In genomic region chr6:122522595-122522994, GRCm38 (mm10) we compare ENCODE assay signal across 9 mouse cellular contexts. TPM values are rescaled to one million over a fixed set of nuclear protein-coding genes. Genes with fewer than 3 reads are reported as not detected.
A peak's percentile ranks its signal among the peaks of the same experiment; 100 is the strongest.
DNase-seq lines count a peak whose midpoint lies in the region; ATAC-seq and TF ChIP-seq lines count a peak whose summit lies in the region.
"Had no signal": no experiment of that assay in that cellular context is flagged by ENCODE, and none has a peak within 500 bp of the region (broad histone marks: within the 10 kb centered on the region; RNA-seq: fewer than 3 reads in every experiment).

No protein-coding gene starts in this region.

- no peak for TF ChIP-seq CTCF in heart, postnatal 0 days (IDR thresholded peaks at IDR 0.05; ENCODE audit: low read depth)
- TF ChIP-seq CTCF in heart, adult 2 months (IDR thresholded peaks at IDR 0.05) = no peak
- no peak for TF ChIP-seq CTCF in MEL (IDR thresholded peaks at IDR 0.05 in 2 of 3, conservative IDR thresholded peaks at IDR 0.05 in 1 of 3; ENCODE audit: control insufficient read depth in 1 of 3, insufficient read depth in 1 of 3, low read depth in 2 of 3, low read length in 3 of 3, poor library complexity in 1 of 3, severe bottlenecking in 1 of 3)

- H3K4me2 ChIP-seq in heart, postnatal 0 days (ENCODE audit: low read depth, low read length) = no peak overlapping the region
- H3K4me2 ChIP-seq in forebrain, embryonic 13.5 days = no peak overlapping the region
- H3K4me2 ChIP-seq in limb, embryonic 14.5 days (replicated peaks; ENCODE audit: low read depth, low read length, severe bottlenecking) = no peak overlapping the region

- DNase-seq in heart, postnatal 0 days (ENCODE audit: low spot score) = no peak
- DNase-seq in heart, adult 2 months = no peak
- peak; percentile 44 for DNase-seq in MEL (ENCODE audit: low read depth, low spot score)
- DNase-seq in limb, embryonic 14.5 days (ENCODE audit: low spot score) = peak; percentile 83
- no peak for DNase-seq in spleen, postnatal 14 days (ENCODE audit: low spot score in 2 of 2)
- DNase-seq in cerebellum, adult 8-10 months = no peak
- no peak for DNase-seq in ovary, adult 18-20 months (ENCODE audit: low spot score)

- 63% methylated on average over 9 of the region's 9 CpGs for WGBS in heart, postnatal 0 days
- whole genome bisulfite sequencing in heart, adult 2 months = 67% methylated on average over 9 of the region's 9 CpGs
- WGBS in forebrain, embryonic 13.5 days = 73% methylated on average over 9 of the region's 9 CpGs
- WGBS in limb, embryonic 14.5 days = 58% methylated on average over 9 of the region's 9 CpGs

- H3K9ac ChIP-seq in heart, postnatal 0 days (replicated peaks; ENCODE audit: low read depth, low read length) = no peak overlapping the region
- H3K9ac ChIP-seq in heart, adult 2 months (ENCODE audit: low read depth, low read length) = no peak overlapping the region
- no peak overlapping the region for H3K9ac ChIP-seq in MEL (ENCODE audit: control insufficient read depth, low read depth, low read length, poor library complexity, severe bottlenecking)
- H3K9ac ChIP-seq in forebrain, embryonic 13.5 days = no peak overlapping the region
- H3K9ac ChIP-seq in limb, embryonic 14.5 days (ENCODE audit: low read depth, low read length, severe bottlenecking) = no peak overlapping the region

- TF ChIP-seq POLR2A in heart, adult 2 months (IDR thresholded peaks at IDR 0.05; ENCODE audit: insufficient read depth, low read depth, low read length) = no peak
- TF ChIP-seq POLR2A in MEL (IDR thresholded peaks at IDR 0.05; ENCODE audit: control insufficient read depth in 1 of 2, insufficient read depth in 1 of 2, low read depth in 1 of 2, low read length in 2 of 2, poor library complexity in 1 of 2) = no peak
- no peak for TF ChIP-seq POLR2A in limb, embryonic 14.5 days (IDR thresholded peaks at IDR 0.05; ENCODE audit: borderline replicate concordance, extremely low read depth, insufficient read depth, insufficient read length)

- H3K27me3 ChIP-seq in heart, postnatal 0 days (ENCODE audit: control insufficient read depth, insufficient read depth, low read length) = no peaks in the 10 kb centered on the region; the same call in 1 of the 2 replicates
- no peaks in the 10 kb centered on the region for H3K27me3 ChIP-seq in heart, adult 2 months (ENCODE audit: control insufficient read depth, insufficient read depth, low read length)
- peaks cover 1 to 3% of the 10 kb centered on the region in 2 experiments; a peak in 3 of 4 replicates for H3K27me3 ChIP-seq in MEL (ENCODE audit: control insufficient read depth in 1 of 2, insufficient read depth in 2 of 2, low read length in 2 of 2)
- no peaks in the 10 kb centered on the region for H3K27me3 ChIP-seq in forebrain, embryonic 13.5 days
- no peaks in the 10 kb centered on the region for H3K27me3 ChIP-seq in limb, embryonic 14.5 days (ENCODE audit: control insufficient read depth, insufficient read depth, low read length)

- H3K79me2 ChIP-seq in heart, adult 2 months (replicated peaks; ENCODE audit: control insufficient read depth, insufficient read depth, low read length) = no peaks in the 10 kb centered on the region
- H3K79me2 ChIP-seq in MEL (ENCODE audit: control insufficient read depth, insufficient read depth, low read length, poor library complexity) = no peaks in the 10 kb centered on the region

- TF ChIP-seq EP300 in heart, postnatal 0 days (IDR thresholded peaks at IDR 0.05; ENCODE audit: low read depth) = no peak
- no peak for TF ChIP-seq EP300 in heart, adult 2 months (IDR thresholded peaks at IDR 0.05; ENCODE audit: insufficient read depth, low read depth, low read length)
- TF ChIP-seq EP300 in MEL (IDR thresholded peaks at IDR 0.05; ENCODE audit: low read depth in 1 of 2, low read length in 2 of 2) = no peak

- no peak overlapping the region for H3K27ac ChIP-seq in heart, postnatal 0 days (ENCODE audit: low read depth)
- no peak overlapping the region for H3K27ac ChIP-seq in heart, adult 2 months
- H3K27ac ChIP-seq in MEL (ENCODE audit: control insufficient read depth, low read depth, low read length) = no peak overlapping the region
- no peak overlapping the region for H3K27ac ChIP-seq in forebrain, embryonic 13.5 days
- H3K27ac ChIP-seq in limb, embryonic 14.5 days (replicated peaks; ENCODE audit: low read depth, low read length) = no peak overlapping the region

- H3K4me3 ChIP-seq in heart, postnatal 0 days (ENCODE audit: low read depth, low read length) = no peak overlapping the region
- H3K4me3 ChIP-seq in heart, adult 2 months = no peak overlapping the region
- no peak overlapping the region for H3K4me3 ChIP-seq in MEL (ENCODE audit: control insufficient read depth in 1 of 2, insufficient read depth in 1 of 2, low read depth in 2 of 2, low read length in 2 of 2)
- no peak overlapping the region for H3K4me3 ChIP-seq in forebrain, embryonic 13.5 days
- no peak overlapping the region for H3K4me3 ChIP-seq in limb, embryonic 14.5 days (replicated peaks; ENCODE audit: low read length)

- no peaks in the 10 kb centered on the region for H3K9me3 ChIP-seq in heart, postnatal 0 days (replicated peaks; ENCODE audit: control insufficient read depth, low read length)
- no peaks in the 10 kb centered on the region for H3K9me3 ChIP-seq in MEL (replicated peaks; ENCODE audit: insufficient read depth, low read length)
- H3K9me3 ChIP-seq in forebrain, embryonic 13.5 days (replicated peaks) = no peaks in the 10 kb centered on the region
- no peaks in the 10 kb centered on the region for H3K9me3 ChIP-seq in limb, embryonic 14.5 days (ENCODE audit: control insufficient read depth, low read length)

- H3K36me3 ChIP-seq in heart, postnatal 0 days (replicated peaks; ENCODE audit: control insufficient read depth, insufficient read depth, low read length) = no peaks in the 10 kb centered on the region
- no peaks in the 10 kb centered on the region for H3K36me3 ChIP-seq in heart, adult 2 months (ENCODE audit: control insufficient read depth, insufficient read depth, low read length)
- H3K36me3 ChIP-seq in MEL (ENCODE audit: control insufficient read depth in 1 of 2, insufficient read depth in 2 of 2, low read length in 2 of 2) = no peaks in the 10 kb centered on the region
- H3K36me3 ChIP-seq in forebrain, embryonic 13.5 days (ENCODE audit: poor library complexity, severe bottlenecking) = no peaks in the 10 kb centered on the region
- no peaks in the 10 kb centered on the region for H3K36me3 ChIP-seq in limb, embryonic 14.5 days (ENCODE audit: control insufficient read depth, insufficient read depth, low read length)

- intact Hi-C loops in heart, adult 2 months (cut with DNase I) = no loop called here

- peak; percentile 61; the same call in 1 of the 2 replicates for ATAC-seq in heart, postnatal 0 days (ENCODE audit: insufficient read depth, low read depth)
- ATAC-seq in forebrain, embryonic 13.5 days = peak; percentile 73
- peak; percentile 71; the same call in 1 of the 2 replicates for ATAC-seq in limb, embryonic 14.5 days (ENCODE audit: low FRiP score, low read depth)

- H3K4me1 ChIP-seq in heart, postnatal 0 days (ENCODE audit: control insufficient read depth, insufficient read depth) = no peaks in the 10 kb centered on the region
- no peaks in the 10 kb centered on the region for H3K4me1 ChIP-seq in heart, adult 2 months (ENCODE audit: control insufficient read depth, insufficient read depth, low read length)
- no peaks in the 10 kb centered on the region for H3K4me1 ChIP-seq in MEL (ENCODE audit: control insufficient read depth in 1 of 2, insufficient read depth in 2 of 2, low read length in 2 of 2)
- H3K4me1 ChIP-seq in forebrain, embryonic 13.5 days = no peaks in the 10 kb centered on the region
- no peaks in the 10 kb centered on the region; the same call in 1 of the 2 replicates for H3K4me1 ChIP-seq in limb, embryonic 14.5 days (ENCODE audit: control insufficient read depth, insufficient read depth, low read length)

- TF ChIP-seq RAD21 in MEL (IDR thresholded peaks at IDR 0.05; ENCODE audit: low read depth, low read length) = no peak

TF ChIP-seq in MEL, 35 proteins besides CTCF, POLR2A, EP300 and RAD21 (continues in another document):
- no peak for TF ChIP-seq ELF1 (IDR thresholded peaks at IDR 0.05; ENCODE audit: low read depth, low read length)
- TF ChIP-seq USF1 (IDR thresholded peaks at IDR 0.05; ENCODE audit: low read depth, low read length) = no peak

RNA-seq across cellular contexts. Expression of gene Mfap5, which starts 16.9 kb away (rescaled TPM):
- 31.3 and 39.4 TPM in 2 replicates for total RNA-seq in heart, postnatal 0 days (2014; rRNA removed; ENCODE audit: low replicate concordance)
- polyA plus RNA-seq in heart, postnatal 0 days (2015; fragmentation: Nextera tagmentation; extraction: Ambion mirVana) = 61.1 and 73.5 TPM in 2 replicates
- total RNA-seq in heart, adult 2 months (2021) = 10 to 100 TPM; 20.5 to 22.4 TPM
- polyA plus RNA-seq in heart, adult 2 months (2012; rRNA removed) = 113 and 156 TPM in 2 replicates
- total RNA-seq in MEL (2012; rRNA removed) = 0.13 TPM in 1 of 2 replicates, not detected in the other
- not detected for polyA plus RNA-seq in MEL (2012; ENCODE audit: insufficient read depth in 1 of 2, insufficient read length in 2 of 2, low read depth in 1 of 2, low replicate concordance in 2 of 2, missing spikeins in 1 of 2)
- polyA plus RNA-seq in forebrain, embryonic 13.5 days (2015; fragmentation: Nextera tagmentation; extraction: Ambion mirVana) = 1.0 and 1.2 TPM in 2 replicates
- 19.3 and 33.5 TPM in 2 replicates for polyA plus RNA-seq in limb, embryonic 14.5 days (2012; rRNA removed)
- polyA plus RNA-seq in limb, embryonic 14.5 days (2014; fragmentation: Nextera tagmentation; extraction: Ambion mirVana) = 35.6 and 47.3 TPM in 2 replicates

RNA-seq across cellular contexts. Expression of gene Rimklb, which starts 24.0 kb away (rescaled TPM):
- total RNA-seq in heart, postnatal 0 days (2014; rRNA removed; ENCODE audit: low replicate concordance) = 0.27 TPM in 1 of 2 replicates, not detected in the other
- 0.48 and 0.79 TPM in 2 replicates for polyA plus RNA-seq in heart, postnatal 0 days (2015; fragmentation: Nextera tagmentation; extraction: Ambion mirVana)
- total RNA-seq in heart, adult 2 months (2021) = not detected
- 0.04 and 0.12 TPM in 2 replicates for polyA plus RNA-seq in heart, adult 2 months (2012; rRNA removed)
- total RNA-seq in MEL (2012; rRNA removed) = 0.08 and 0.10 TPM in 2 replicates
- polyA plus RNA-seq in MEL (2012; ENCODE audit: insufficient read depth in 1 of 2, insufficient read length in 2 of 2, low read depth in 1 of 2, low replicate concordance in 2 of 2, missing spikeins in 1 of 2) = under 1 TPM in 1 of 2 experiments, not detected in 1; 0.04 TPM
- polyA plus RNA-seq in forebrain, embryonic 13.5 days (2015; fragmentation: Nextera tagmentation; extraction: Ambion mirVana) = 81.1 and 81.7 TPM in 2 replicates
- polyA plus RNA-seq in limb, embryonic 14.5 days (2012; rRNA removed) = 28.4 and 43.3 TPM in 2 replicates
- polyA plus RNA-seq in limb, embryonic 14.5 days (2014; fragmentation: Nextera tagmentation; extraction: Ambion mirVana) = 18.2 and 27.2 TPM in 2 replicates

RNA-seq across cellular contexts. Expression of gene Aicda, which starts 31.0 kb away (rescaled TPM):
- not detected in 2 replicates for total RNA-seq in heart, postnatal 0 days (2014; rRNA removed; ENCODE audit: low replicate concordance)
- polyA plus RNA-seq in heart, postnatal 0 days (2015; fragmentation: Nextera tagmentation; extraction: Ambion mirVana) = not detected in 2 replicates
- total RNA-seq in heart, adult 2 months (2021) = not detected
- polyA plus RNA-seq in heart, adult 2 months (2012; rRNA removed) = not detected in 2 replicates
- 0.13 TPM in 1 of 2 replicates, not detected in the other for total RNA-seq in MEL (2012; rRNA removed)
- polyA plus RNA-seq in MEL (2012; ENCODE audit: insufficient read depth in 1 of 2, insufficient read length in 2 of 2, low read depth in 1 of 2, low replicate concordance in 2 of 2, missing spikeins in 1 of 2) = under 1 TPM in 1 of 2 experiments, not detected in 1; 0.03 TPM
- 0.12 and 0.21 TPM in 2 replicates for polyA plus RNA-seq in forebrain, embryonic 13.5 days (2015; fragmentation: Nextera tagmentation; extraction: Ambion mirVana)
- 0.23 TPM in 2 replicates for polyA plus RNA-seq in limb, embryonic 14.5 days (2012; rRNA removed)
- polyA plus RNA-seq in limb, embryonic 14.5 days (2014; fragmentation: Nextera tagmentation; extraction: Ambion mirVana) = 0.19 and 0.50 TPM in 2 replicates
- total RNA-seq: left cerebral cortex, postnatal 25 days had no signal

Comparison
In these comparisons a context has a peak if more than half of its experiments do, and no peak if none do; other contexts are left out.
1. DNase-seq: peak in MEL (single experiment) and limb, embryonic 14.5 days (single experiment); none in heart, postnatal 0 days (single experiment), heart, adult 2 months (0 of 2), spleen, postnatal 14 days (0 of 2), cerebellum, adult 8-10 months (single experiment) and ovary, adult 18-20 months (single experiment).
2. RNA of gene Rimklb, which starts 24.0 kb away (polyA plus RNA-seq): 81.1 to 81.7 TPM in forebrain, embryonic 13.5 days and 18.2 to 43.3 TPM in limb, embryonic 14.5 days; 0.48 to 0.79 TPM in heart, postnatal 0 days, 0.04 TPM in MEL and 0.04 to 0.12 TPM in heart, adult 2 months; every median in the first group is over 10 times any median in the second.
3. Peak in every context shown above with its lines, with median percentiles within 50 percentile points of each other: ATAC-seq.